Mouse (Mus musculus): Measurements from ENCODE around the gene Rpe.
"Not testable (repeated sequence)": the region's sequence is repeated elsewhere in the genome, so short reads cannot be mapped to it uniquely, and the experiment has no call there.

Rpe gene

DNA sequence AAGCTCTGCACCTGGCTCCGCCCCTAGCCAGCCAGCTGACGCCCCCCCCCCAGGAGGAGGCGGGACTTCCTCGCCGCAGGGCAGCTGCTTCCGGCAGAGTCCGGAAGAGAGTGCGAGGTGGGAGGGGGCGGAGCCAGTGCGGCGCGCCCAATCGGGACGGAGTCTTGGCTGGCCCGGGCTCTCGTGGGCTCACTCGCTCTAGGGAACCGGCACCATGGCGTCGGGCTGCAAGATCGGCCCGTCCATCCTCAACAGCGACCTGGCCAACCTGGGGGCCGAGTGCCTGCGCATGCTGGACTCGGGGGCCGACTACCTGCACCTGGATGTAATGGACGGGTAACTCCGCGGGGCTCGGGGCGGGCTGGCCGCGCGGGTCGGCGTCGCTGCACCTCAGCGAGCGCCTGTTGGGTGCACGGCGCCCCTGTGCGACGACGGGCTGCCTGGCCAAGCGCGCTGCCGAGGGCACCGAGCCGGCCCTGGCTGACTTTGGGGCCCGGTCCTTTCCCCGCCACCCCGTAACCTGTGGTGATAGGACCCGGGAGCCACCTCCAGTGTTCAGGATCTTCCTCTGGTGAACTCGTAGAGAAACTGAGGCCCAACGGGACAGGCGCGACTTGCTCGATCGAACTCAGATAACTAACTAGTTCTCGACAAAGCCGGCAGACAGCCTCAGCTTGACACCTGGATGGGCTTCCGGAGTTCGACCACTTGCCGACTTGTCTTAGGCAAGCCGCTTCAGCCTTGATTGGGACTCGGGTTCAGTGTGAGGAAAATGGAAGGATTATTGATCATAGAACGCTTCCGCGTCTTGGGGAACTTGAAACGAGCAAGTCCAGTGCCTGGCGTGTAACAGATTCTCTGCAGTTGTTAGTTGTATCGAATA, at the start of gene Rpe:
TSS of gene Rpe (plus strand) at position 139 of the 883 bp plus-strand sequence.
- in situ Hi-C loops (cut with MboI; ENCODE audit: low sequenced_read_pairs), result no loop called here

- in situ Hi-C loops (cut with MboI; ENCODE audit: low sequenced_read_pairs), result loop anchor here (25.0 kb wide), 1 partner anchor 543 kb away; no protein-coding TSS in a partner anchor
These were observed 45.4 kb upstream of the Rpe start for GRCm38 (mm10) chr1:66655119-66655746.

GRCm38 (mm10) chr1:66655747-66656119, 44.9 kb upstream of the Rpe start:
- in situ Hi-C loops (cut with MboI; ENCODE audit: low sequenced_read_pairs), result loop anchor here (25.0 kb wide), 1 partner anchor 543 kb away; no protein-coding TSS in a partner anchor

DNA sequence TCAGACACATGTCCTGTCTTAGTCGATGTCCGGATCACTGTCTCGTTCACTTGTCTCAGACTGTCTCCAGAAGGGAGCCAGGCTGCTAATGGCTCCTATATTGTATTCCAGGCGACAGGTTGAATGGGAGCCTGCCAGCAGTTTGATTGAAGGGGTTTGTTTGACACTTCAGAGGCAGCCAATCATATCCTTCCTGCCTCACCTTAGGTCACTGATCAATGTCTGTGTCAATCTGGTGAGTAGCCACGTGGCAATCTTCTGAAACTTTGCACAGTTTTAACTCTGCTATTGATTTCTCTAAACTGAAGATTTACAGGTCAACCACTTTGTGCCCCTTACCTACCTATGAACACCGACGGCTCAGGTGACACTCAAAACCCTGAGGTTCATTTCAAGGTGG, 29.2 kb upstream of the Rpe start:
- in situ Hi-C loops (cut with MboI; ENCODE audit: low sequenced_read_pairs), result loop anchor here (25.0 kb wide), 1 partner anchor 559 kb away; no protein-coding TSS in a partner anchor

DNA sequence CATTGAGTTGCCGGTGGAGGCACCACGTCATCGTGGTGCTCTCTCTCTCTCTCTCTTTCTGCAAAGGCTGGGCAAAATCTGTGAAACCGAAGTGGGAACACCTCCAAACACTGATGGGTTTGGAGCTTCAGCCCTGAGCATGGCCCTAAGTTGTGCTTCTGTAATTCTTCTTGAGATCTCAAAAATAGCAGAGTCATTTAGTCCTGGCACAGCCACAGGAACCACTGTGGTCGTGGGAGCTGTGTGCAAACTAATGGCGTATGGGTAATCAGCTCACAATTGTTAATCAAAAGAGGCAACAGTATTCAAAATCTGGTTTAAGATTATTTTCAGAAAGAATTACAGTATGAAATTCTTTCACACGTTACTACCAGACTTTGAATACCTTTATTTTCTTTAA, 27.8 kb upstream of the Rpe start:
- in situ Hi-C loops (cut with MboI; ENCODE audit: low sequenced_read_pairs), result loop anchor here (25.0 kb wide), 1 partner anchor 561 kb away; no protein-coding TSS in a partner anchor

DNA sequence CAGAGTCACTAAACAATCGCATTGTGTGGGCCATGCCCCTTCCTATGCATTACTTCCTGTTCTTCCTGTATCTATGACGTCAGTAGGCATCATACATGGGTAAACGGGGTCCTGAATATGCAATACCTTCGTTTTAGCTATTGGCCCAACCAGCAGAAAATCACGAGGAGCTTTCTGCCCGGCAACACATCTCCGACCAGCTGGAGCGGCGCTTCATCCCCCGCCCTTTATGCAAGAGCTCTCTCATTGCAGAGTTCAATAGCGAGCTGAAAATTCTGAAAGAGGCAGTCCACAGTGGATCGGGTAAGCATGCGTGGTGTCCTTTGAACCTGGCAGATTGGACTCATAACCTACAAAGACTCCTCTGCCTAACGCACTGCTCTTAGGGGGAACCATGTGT, 22.7 kb upstream of the Rpe start:
- in situ Hi-C loops (cut with MboI; ENCODE audit: low sequenced_read_pairs), result no loop called here

DNA sequence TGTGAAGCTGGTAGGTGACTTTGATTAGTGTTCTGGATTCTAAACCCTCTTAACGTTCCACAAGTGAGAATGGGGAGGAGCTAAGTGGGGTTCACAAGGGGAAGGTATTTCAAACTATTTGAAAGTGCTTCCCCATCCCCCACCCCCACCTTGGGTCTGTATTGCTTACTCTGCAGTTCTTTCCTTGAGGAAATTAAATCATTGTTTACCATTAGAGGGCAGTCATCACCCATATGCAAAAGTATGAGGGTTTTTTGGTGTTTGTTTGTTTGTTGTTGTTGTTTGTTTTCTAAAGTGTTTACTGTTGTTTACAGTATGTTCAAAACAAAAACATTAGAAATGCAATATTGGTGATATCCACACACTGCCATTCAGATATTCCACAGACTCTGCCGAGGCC, 22.0 kb upstream of the Rpe start:
- in situ Hi-C loops (cut with MboI; ENCODE audit: low sequenced_read_pairs), result no loop called here

GRCm38 (mm10) chr1:66682974-66683373, 17.7 kb upstream of the Rpe start:
- in situ Hi-C loops (cut with MboI; ENCODE audit: low sequenced_read_pairs), result no loop called here

DNA sequence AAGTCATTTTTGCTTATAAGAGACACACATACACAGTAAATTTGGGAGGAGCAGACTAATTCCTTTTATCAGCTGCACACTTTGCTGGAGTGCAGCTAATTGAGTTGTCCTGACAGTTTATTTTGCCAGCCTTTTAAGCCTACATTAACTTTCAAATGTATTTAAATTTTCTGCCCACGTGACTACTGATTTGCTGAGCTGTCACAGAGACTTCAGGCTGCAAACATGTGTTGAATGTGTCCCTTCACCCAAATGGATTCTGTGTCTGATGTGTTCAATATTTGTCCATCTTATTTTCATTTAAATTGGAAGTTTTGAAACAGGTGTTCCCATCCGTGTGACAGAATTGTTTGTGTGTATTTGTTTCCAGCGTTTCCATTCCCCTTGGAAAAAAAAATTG, 8.9 kb upstream of the Rpe start:
- in situ Hi-C loops (cut with MboI; ENCODE audit: low sequenced_read_pairs), result no loop called here

DNA sequence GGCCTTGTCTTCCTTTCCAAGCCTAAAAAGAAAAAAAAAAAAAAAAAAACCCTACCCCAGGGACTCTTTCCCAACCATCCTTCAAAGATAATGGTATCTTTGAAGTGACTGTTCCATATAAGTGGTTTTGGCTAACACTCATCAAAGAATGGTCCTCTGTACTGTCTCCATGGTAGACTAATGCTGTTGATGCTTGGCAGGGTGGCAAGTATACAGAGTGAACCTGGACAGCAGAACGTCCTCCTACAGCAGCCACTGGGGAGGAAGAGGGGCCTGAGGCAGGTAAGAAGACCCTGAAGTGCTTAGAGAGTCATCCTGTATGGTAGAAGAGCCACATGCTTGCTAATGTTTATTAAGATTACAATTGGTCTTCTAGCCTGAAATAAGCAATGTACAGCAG, 8.3 kb upstream of the Rpe start:
- in situ Hi-C loops (cut with MboI; ENCODE audit: low sequenced_read_pairs), result no loop called here

DNA sequence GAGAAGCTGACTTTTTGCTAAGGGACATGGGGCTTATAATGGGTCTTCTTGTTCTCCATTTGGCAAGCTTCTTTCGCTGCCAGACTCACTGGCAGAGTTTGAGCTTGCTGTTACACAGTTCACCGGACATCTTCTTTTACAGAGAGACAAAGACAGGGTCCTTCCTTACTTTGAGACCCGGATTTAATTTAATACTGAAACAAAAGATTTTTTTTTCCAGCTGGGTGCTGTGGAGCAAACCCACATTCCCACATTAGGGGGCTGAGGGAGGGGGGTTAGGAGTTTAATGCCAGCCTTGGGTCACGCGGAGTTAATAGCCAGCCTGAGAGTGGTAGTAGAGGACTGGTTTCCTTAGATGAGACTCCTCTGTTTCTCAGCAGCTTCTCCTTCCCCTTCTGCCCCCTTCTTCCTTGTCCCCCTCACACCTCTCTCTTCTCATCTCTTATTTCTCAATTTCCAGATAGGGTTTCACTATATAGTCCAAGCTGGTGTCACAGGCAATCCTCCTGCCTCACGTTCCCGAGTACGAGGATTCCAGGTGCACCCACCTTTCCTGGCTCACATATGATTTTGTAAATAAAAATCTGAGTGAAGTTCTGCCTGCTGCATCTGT, 7.7 kb upstream of the Rpe start:
- in situ Hi-C loops (cut with MboI; ENCODE audit: low sequenced_read_pairs), result no loop called here

DNA sequence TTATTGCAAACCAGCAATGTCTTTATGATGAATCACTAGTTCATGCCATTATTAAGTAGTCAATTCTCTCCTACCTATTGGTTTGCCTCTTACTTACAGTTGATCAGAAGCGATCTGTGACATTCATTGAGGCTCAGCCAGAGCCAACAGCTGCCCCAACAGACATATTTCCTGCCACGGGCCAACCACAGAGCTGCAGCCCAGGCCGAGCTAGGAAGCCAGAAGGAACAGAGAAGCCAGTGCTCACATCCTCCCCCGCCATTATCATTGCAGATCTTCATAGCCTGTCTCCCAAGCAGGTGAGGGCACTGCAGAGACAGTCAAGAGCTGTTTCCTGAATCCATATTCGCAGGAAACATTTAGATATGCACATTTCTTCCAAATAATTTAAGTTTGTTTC, 6.4 kb upstream of the Rpe start:
- in situ Hi-C loops (cut with MboI; ENCODE audit: low sequenced_read_pairs), result no loop called here

- in situ Hi-C loops (cut with MboI; ENCODE audit: low sequenced_read_pairs), result no loop called here
These were observed 5.3 kb upstream of the Rpe start for GRCm38 (mm10) chr1:66695296-66695695.

- in situ Hi-C loops (cut with MboI; ENCODE audit: low sequenced_read_pairs), result not testable (repeated sequence)
These were observed 1.0 kb upstream of the Rpe start for GRCm38 (mm10) chr1:66699630-66700029.

- in situ Hi-C loops (cut with MboI; ENCODE audit: low sequenced_read_pairs), result no loop called here
These were observed 410 bp upstream of the Rpe start for GRCm38 (mm10) chr1:66700149-66700692.

DNA sequence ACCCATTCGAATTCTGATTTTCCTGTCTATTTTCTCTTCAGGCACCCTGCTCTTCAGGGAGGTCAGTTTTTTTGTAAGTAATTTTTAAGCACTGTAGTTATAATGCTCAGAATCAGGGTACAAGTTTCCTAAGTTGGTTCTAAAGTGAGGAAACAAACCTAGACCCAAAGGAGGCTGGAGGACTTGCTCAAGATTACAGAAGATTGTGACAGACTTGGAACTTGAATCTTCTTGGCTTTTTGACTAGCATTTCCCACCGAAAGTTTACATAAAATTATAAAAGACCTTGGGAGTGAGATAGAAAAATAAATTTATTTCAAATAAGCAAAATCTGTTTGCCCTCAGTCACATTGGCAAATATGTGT, 927 bp downstream of the Rpe start:
- in situ Hi-C loops (cut with MboI; ENCODE audit: low sequenced_read_pairs), result no loop called here

DNA sequence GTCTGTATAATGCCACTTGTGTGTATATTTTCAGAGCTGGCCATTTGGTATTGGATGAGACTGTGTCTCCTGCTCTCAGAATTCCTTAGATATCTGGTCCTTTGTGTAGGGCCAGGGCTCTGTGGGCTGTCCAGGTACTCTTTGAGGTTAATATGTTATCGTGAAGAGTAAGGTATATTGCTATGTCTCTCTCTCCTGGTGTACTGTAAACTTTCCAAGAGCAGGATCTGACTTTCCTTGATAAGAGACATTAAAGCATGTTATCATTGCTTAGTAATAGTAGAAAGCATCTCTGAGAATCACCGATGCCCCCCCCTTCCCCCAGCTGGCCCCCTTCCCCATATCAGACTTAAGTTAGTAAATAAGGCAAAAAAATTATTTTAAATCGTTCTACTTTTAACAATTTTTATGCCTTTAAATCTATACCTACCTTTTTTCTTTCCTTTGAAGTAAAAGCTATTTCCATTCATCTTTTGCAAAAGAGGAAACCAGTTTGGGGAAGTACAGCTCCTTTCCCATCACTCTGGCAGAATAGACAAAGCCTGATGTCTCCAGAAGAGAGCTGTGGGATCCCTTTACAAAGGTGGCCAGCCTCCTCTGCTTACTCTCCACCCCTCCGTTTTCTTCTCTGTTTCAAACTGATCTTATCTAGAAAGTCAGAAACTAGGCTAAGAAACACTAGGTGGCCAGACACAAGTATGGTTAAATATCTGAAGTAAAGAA, 2.2 kb downstream of the Rpe start:
- in situ Hi-C loops (cut with MboI; ENCODE audit: low sequenced_read_pairs), result no loop called here

DNA sequence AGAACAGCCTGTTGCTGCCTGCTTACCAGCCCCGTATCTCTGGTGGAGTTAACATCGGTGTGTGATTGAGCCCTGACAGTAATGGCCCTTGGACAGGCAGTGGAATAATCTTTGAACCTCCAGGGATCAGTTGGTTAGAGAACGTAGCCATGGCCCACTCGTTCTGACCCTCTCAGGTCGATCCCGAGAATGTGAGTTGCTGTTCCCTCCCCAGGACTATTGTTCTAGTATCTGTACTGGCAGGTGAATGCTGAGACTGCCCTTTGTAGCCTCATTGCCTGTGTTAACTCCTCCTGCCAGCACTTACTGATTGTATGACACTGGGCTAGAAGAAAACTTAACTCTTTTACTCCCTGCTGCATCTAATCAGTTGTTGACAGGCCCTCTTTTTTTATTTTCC, 3.9 kb downstream of the Rpe start:
- in situ Hi-C loops (cut with MboI; ENCODE audit: low sequenced_read_pairs), result no loop called here

- in situ Hi-C loops (cut with MboI; ENCODE audit: low sequenced_read_pairs), result no loop called here
These were observed 12.2 kb downstream of the Rpe start for GRCm38 (mm10) chr1:66712859-66713258.

GRCm38 (mm10) chr1:66730581-66730980, 29.9 kb downstream of the Rpe start:
- in situ Hi-C loops (cut with MboI; ENCODE audit: low sequenced_read_pairs), result no loop called here

DNA sequence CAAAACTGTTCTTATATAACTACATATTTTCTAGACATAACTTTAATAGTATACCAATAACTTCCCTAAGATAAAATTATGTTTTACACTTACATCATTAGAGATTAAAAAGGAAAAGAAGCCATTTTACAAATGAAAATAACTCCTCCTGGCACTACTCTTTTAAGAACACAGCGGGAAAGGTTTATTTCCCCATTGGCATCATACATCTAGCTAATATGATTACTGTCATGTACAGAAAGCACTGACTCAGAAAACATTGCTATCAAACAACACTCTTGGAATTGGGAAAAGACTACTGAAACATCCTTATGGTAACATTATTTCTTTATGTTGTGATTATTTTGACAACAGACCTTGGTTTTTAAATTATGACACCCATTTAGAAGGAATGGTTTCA, 68.1 kb downstream of the Rpe start:
- in situ Hi-C loops (cut with MboI; ENCODE audit: low sequenced_read_pairs), result no loop called here
